Mouse (Mus musculus): ENCODE measurements around the gene Gmip.

DNA sequence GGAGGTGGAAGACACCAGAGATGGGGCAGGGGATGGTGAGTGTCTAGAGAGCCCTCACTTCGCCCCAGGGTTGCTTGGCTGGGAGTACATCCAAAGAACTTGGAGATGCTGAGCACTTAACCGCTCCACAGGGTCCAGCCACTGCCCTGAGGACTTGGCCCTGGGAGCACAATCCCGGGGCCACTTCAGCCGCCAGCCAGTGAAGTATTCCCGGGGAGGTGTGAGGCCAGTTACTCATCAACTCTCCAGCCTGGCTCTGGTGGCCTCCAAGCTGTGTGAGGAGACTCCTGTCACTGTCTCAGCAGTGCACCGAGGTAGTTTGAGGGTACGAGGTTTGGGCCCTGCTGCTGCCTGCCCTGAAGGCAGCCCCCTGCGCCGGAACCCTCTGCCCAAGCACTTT lies 12.0 kb downstream of the Gmip start:
- TF ChIP-seq CTCF (IDR thresholded peaks at IDR 0.05; ENCODE audit: low read depth) = no peak
- TF ChIP-seq EP300 (optimal IDR thresholded peaks at IDR 0.05) = no peak
